Mouse (Mus musculus): Measurements from ENCODE around the gene Bcl2a1d.
"Not testable (repeated sequence)": the region's sequence is repeated elsewhere in the genome, so short reads cannot be mapped to it uniquely, and the experiment has no call there.

GRCm38 (mm10) chr9:88714515-88714914 is 17.2 kb downstream of the Bcl2a1d start:
- not testable (repeated sequence) for TF ChIP-seq CTCF (IDR thresholded peaks at IDR 0.05); POLR2A (IDR thresholded peaks at IDR 0.05; ENCODE audit: insufficient read depth, low read depth, low read length); EP300 (IDR thresholded peaks at IDR 0.05; ENCODE audit: insufficient read depth, low read depth, low read length)

All from heart, adult 2 months (tissue).